Mouse (Mus musculus) lung, embryonic 14.5 days (tissue): ENCODE data around the gene Sergef. TPM values are rescaled to one million over a fixed set of nuclear protein-coding genes. Genes with fewer than 3 reads are reported as not detected.

ENCODE experiments used
- ATAC-seq: fragments of 200-750 bp; cut with Nextera tagmentation; 2 replicates; pipeline ENCODE4 v1.8.0; 2017; ENCODE audit warnings: mild to moderate bottlenecking, moderate TSS enrichment, moderate library complexity; ENCODE audit not compliant: insufficient read depth
- DNase-seq: peaks from one replicate; pipeline ENCODE4 v3.0.0-alpha.2; 2015
- H3K27ac ChIP-seq: fragments of 300-500 bp; sonication (generic); 2 replicates; pipeline ENCODE4 v1.5.1; 2014; ENCODE audit warnings: low read depth, mild to moderate bottlenecking, moderate library complexity
- H3K27me3 ChIP-seq: fragments of 300-500 bp; sonication (generic); 2 replicates; pipeline ENCODE4 v1.6.1; 2014; ENCODE audit warnings: low read length, control low read depth; ENCODE audit not compliant: insufficient read depth
- H3K36me3 ChIP-seq: fragments of 300-500 bp; sonication (generic); 2 replicates; pipeline ENCODE4 v1.6.1; 2014; ENCODE audit warnings: control low read depth; ENCODE audit not compliant: insufficient read depth
- H3K4me1 ChIP-seq: fragments of 300-500 bp; sonication (generic); 2 replicates; pipeline ENCODE4 v1.6.1; 2014; ENCODE audit warnings: antibody characterized with exemption, control low read depth; ENCODE audit not compliant: insufficient read depth
- H3K4me2 ChIP-seq: fragments of 300-500 bp; sonication (generic); 2 replicates; pipeline ENCODE4 v1.6.1; 2014; ENCODE audit warnings: mild to moderate bottlenecking
- H3K4me3 ChIP-seq: fragments of 300-500 bp; sonication (generic); 2 replicates; pipeline ENCODE4 v1.5.1; 2014; ENCODE audit warnings: low read depth, low read length
- H3K9ac ChIP-seq: fragments of 300-500 bp; sonication (generic); 2 replicates; pipeline ENCODE4 v1.6.1; 2014
- H3K9me3 ChIP-seq: fragments of 300-500 bp; sonication (generic); 2 replicates; pipeline ENCODE4 v1.6.1; 2016; ENCODE audit warnings: low read depth, low read length, control low read depth
- CTCF ChIP-seq: IDR thresholded peaks from 2 replicates; pipeline ENCODE4 v1.5.1; 2016; ENCODE audit warnings: antibody characterized with exemption, low read depth
- WGBS: fragments of 180-500 bp; shearing (Covaris S2); extraction: QIAGEN DNeasy Blood & Tissue Kit; methylation state at CpG from one replicate; pipeline ENCODE4 v1.1.7; 2014; 5-methylcytosine and 5-hydroxymethylcytosine counted together
- polyA plus RNA-seq: library from polyadenylated mRNA; unstranded; fragments of >200 nt; fragmentation: Nextera tagmentation; extraction: Ambion mirVana; gene quantifications from 2 replicates; pipeline ENCODE4 v1.2.1, GENCODE M21; 2014

Gene Sergef
- polyA plus RNA-seq, 1 experiment from 2014 or later, result 12.7 TPM

- Histone ChIP-seq H3K4me2 (no peak overlapping the region), H3K27me3 (no peaks in the 10 kb centered on the region), H3K4me1 (no peaks in the 10 kb centered on the region), H3K36me3 (no peaks in the 10 kb centered on the region), H3K4me3 (no peak overlapping the region), H3K9ac (no peak overlapping the region), H3K9me3 (no peaks in the 10 kb centered on the region), H3K27ac (no peak overlapping the region)
- 89% methylated on average over 8 of the region's 8 CpGs for WGBS
- TF ChIP-seq CTCF, result no peak
- ATAC-seq (no peak), DNase-seq (no peak)
Observed at GRCm38 (mm10) chr7:46514981-46515380, 124.6 kb downstream of the Sergef start.

DNA sequence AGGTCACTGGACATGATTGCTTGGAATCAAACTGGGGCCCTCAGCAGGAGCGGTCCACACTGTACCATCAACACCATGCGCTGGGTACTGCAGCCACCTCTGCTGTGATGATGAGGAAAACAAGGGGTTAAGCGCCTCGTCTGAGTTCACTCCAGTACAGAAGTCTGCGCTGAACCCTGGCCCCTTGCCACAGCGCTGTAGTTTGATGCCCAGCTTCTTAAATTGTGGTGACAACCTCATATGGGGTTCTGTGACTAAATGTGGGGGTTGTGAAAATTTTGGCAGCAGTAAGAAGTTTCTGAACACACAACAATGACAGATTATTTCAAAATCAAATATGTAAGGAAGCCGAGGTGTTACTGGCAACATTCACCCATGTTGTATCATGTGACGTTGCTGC, 126.0 kb downstream of the Sergef start:
- H3K27me3 ChIP-seq, result no peaks in the 10 kb centered on the region
- 68% methylated on average over 8 of the region's 8 CpGs for WGBS
- no peaks in the 10 kb centered on the region for H3K36me3 ChIP-seq
- peak; percentile 38 for DNase-seq
- no peak overlapping the region for H3K27ac ChIP-seq
- TF ChIP-seq CTCF, result no peak
- no peaks in the 10 kb centered on the region for H3K9me3 ChIP-seq
- no peak overlapping the region for H3K9ac ChIP-seq
- no peak overlapping the region for H3K4me3 ChIP-seq
- peaks cover 8% of the 10 kb centered on the region for H3K4me1 ChIP-seq
- H3K4me2 ChIP-seq, result no peak overlapping the region
- no peak for ATAC-seq

GRCm38 (mm10) chr7:46512792-46513191, 126.8 kb downstream of the Sergef start:
- H3K4me3 ChIP-seq, result no peak overlapping the region
- 0 out of 2 replicates have a peak, but pooled peaks have one; percentile 35 for ATAC-seq

GRCm38 (mm10) chr7:46510806-46511205, 128.8 kb downstream of the Sergef start:
- H3K4me3 ChIP-seq, result no peak overlapping the region
- ATAC-seq (no peak), DNase-seq (no peak)
- H3K9ac ChIP-seq, result no peak overlapping the region
- 63% methylated on average over 2 of the region's 2 CpGs for WGBS
- H3K4me2 ChIP-seq, result no peak overlapping the region
- H3K36me3 ChIP-seq, result no peaks in the 10 kb centered on the region
- H3K27me3 ChIP-seq, result no peaks in the 10 kb centered on the region
- no peak overlapping the region for H3K27ac ChIP-seq
- H3K9me3 ChIP-seq, result no peaks in the 10 kb centered on the region
- TF ChIP-seq CTCF, result no peak
- H3K4me1 ChIP-seq, result peaks cover 8% of the 10 kb centered on the region

More at GRCm38 (mm10) chr7:46512792-46513191, 126.8 kb downstream of the Sergef start:
- H3K4me1 ChIP-seq, result peaks cover 8% of the 10 kb centered on the region
- no peaks in the 10 kb centered on the region for H3K36me3 ChIP-seq
- no peak for TF ChIP-seq CTCF
- no peak overlapping the region for H3K9ac ChIP-seq
- H3K27ac ChIP-seq, result no peak overlapping the region
- H3K27me3 ChIP-seq, result no peaks in the 10 kb centered on the region
- WGBS, result 55% methylated on average over 5 of the region's 5 CpGs
- no peak overlapping the region for H3K4me2 ChIP-seq
- peak; percentile 15 for DNase-seq
- H3K9me3 ChIP-seq, result no peaks in the 10 kb centered on the region

- H3K9me3 ChIP-seq, result no peaks in the 10 kb centered on the region
- H3K4me2 ChIP-seq, result 0 out of 2 replicates have a peak overlapping the region, but pooled peaks have one; percentile 7
- H3K9ac ChIP-seq, result no peak overlapping the region
- H3K27ac ChIP-seq, result no peak overlapping the region; the same call in 1 of the 2 replicates
- no peak for TF ChIP-seq CTCF
- H3K36me3 ChIP-seq, result no peaks in the 10 kb centered on the region
- H3K27me3 ChIP-seq, result no peaks in the 10 kb centered on the region
- DNase-seq (peak; percentile 57), ATAC-seq (peak; percentile 63)
- no peak overlapping the region for H3K4me3 ChIP-seq
- WGBS, result 43% methylated on average over 22 of the region's 24 CpGs
- peaks cover 8% of the 10 kb centered on the region for H3K4me1 ChIP-seq
Observed at GRCm38 (mm10) chr7:46509391-46510310, 130.0 kb downstream of the Sergef start.

DNA sequence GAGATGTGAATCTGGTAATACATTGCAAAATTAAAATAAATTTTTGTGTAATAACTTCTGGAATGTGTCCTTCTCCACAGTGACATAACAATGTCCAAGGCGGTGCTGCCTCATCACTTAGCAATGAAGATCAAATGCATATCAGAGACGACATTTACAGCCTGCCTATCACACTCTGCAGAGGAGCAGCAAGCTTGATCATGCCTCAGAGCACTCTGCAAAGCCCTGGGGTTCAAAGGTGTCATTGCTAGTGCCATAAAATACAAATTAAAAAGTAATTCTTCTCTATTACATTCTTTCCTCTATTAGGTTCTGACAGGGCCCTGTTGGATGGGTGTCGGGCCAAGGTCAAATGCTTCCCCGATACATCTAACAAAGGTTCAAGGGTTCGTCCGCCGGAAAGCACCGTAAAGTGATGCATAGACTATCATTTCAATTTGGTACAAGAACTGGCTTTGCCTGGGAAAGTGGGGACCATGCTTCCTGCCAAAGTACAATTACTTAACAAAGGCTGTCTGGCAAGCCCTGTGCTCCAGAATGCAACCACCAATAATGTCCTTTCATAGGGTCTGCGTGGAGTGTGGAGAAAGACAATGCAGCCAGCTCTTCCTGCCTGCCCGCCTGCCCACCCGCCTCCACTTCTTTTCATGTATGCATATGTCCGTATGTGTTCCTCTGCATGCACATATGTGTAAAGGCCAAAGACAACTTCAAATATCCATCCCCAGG, 130.9 kb downstream of the Sergef start:
- no peak overlapping the region for H3K4me2 ChIP-seq
- H3K36me3 ChIP-seq, result no peaks in the 10 kb centered on the region
- ATAC-seq (no peak), DNase-seq (peak; percentile 26)
- H3K9ac ChIP-seq, result no peak overlapping the region
- H3K4me3 ChIP-seq, result no peak overlapping the region
- H3K4me1 ChIP-seq, result peaks cover 8% of the 10 kb centered on the region
- 61% methylated on average over 12 of the region's 12 CpGs for WGBS
- H3K9me3 ChIP-seq, result no peaks in the 10 kb centered on the region
- H3K27me3 ChIP-seq, result no peaks in the 10 kb centered on the region
- no peak for TF ChIP-seq CTCF
- no peak overlapping the region for H3K27ac ChIP-seq

GRCm38 (mm10) chr7:46504157-46504556, 135.4 kb downstream of the Sergef start:
- Histone ChIP-seq H3K27ac (no peak overlapping the region), H3K9me3 (no peaks in the 10 kb centered on the region), H3K36me3 (no peaks in the 10 kb centered on the region), H3K4me3 (no peak overlapping the region), H3K27me3 (no peaks in the 10 kb centered on the region), H3K9ac (no peak overlapping the region), H3K4me1 (0 out of 2 replicates have a peak, but pooled peaks cover under 1% of the 10 kb centered on the region), H3K4me2 (no peak overlapping the region)
- 58% methylated on average over 4 of the region's 4 CpGs for WGBS
- ATAC-seq (no peak), DNase-seq (no peak)
- no peak for TF ChIP-seq CTCF
